Mouse (Mus musculus) left cerebral cortex, adult 9 months (tissue): Measurements from ENCODE around the gene Galnt11.
"Not testable (repeated sequence)": the region's sequence is repeated elsewhere in the genome, so short reads cannot be mapped to it uniquely, and the experiment has no call there.

Experiments
- DNase-seq, 2 experiments: peaks; one replicate each; pipeline ENCODE4 v3.0.0; 2022; ENCODE audit warnings: low spot score in 2 of 2

Galnt11 gene

DNA sequence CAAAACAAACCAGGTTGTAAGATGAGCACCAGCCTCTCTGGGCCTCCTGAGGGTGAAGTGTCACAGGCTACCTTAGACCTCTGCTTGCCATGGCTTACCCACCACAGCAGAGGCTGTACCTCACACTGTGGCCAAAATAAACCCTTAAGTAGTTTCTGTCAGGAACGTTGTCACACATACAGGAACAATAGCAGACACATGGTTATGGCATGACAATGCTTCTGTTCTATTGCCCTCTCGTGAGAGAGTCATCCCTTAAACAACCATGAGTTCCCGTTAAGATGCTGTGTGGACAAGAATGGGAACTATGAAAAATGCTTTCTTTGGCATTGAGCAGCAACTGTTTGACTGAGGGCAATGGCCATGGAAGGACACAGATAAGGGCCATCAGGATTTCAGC lies at the start of gene Galnt11:
TSS of gene Galnt11 (plus strand) at position 301 of the 400 bp plus-strand sequence.
- no peak for DNase-seq

DNA sequence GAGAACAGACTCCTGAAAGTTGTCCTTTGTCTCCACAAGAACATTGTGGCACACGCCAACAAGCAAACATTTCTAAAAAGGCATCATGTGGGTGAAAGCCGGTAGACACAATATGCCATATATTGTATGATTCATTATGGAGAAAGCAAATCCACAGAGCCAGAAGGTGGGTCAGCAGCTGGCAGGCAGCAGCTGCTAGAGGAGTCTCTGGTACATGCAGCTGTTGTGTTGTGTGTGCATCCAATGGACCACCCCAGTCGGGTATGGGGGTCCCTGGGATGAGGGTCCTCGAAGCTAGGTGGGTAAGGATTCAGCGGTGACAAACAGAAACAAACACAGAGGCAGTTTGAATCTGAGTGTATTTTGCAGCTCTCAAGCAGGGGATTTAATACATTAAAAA lies 43.8 kb upstream of the Galnt11 start:
- DNase-seq: not testable (repeated sequence)

- not testable (repeated sequence) for DNase-seq
These were observed 43.2 kb upstream of the Galnt11 start for GRCm38 (mm10) chr5:25178543-25178942.

DNA sequence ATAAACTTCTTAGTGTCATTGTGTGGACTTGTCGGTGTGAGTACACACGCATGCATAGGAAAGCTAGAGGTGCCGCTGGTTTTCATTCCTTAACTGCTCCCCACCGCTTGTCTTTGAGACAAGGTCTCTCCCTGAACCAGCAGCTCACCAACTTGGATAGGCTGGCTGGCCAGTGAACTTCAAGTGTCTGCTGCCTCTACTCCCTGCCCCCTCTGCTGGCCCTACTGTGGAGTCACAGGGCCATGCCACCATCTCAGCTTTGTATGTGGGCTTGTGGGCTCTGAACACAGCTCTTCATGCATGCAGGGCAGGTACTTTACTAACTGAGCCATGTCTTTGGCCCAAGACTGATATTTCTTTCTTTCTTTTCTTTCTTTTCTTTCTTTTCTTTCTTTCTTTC lies 42.4 kb upstream of the Galnt11 start:
- DNase-seq: no peak

- no peak for DNase-seq
These were observed 41.7 kb upstream of the Galnt11 start for GRCm38 (mm10) chr5:25179936-25180488.

- no peak for DNase-seq
These were observed 40.6 kb upstream of the Galnt11 start, which contains the start of gene Galntl5 for GRCm38 (mm10) chr5:25181004-25181531. Galntl5 (plus strand) TSS chr5:25181460.

GRCm38 (mm10) chr5:25183595-25183994 lies 38.1 kb upstream of the Galnt11 start:
- DNase-seq: no peak

- DNase-seq: no peak
These were observed 37.1 kb upstream of the Galnt11 start for GRCm38 (mm10) chr5:25184594-25184993.

DNA sequence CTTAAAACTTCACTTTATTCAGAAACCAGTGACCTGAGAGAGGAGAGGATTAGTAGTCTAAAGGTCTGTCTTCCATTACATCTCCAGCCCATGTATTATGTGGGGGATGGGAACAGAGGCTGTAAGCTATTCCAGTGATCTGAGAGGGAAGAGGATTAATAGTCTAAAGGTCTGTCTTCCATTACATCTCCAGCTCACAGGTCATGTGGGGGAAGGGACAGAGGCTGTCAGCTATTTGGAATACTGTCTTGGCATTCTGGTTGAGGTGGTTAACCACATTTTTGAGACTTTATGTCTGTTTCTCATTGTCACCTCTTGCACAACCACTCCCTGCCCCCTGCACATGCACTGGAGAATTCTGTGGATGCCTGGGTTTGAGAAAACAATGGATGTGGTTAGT lies 34.0 kb upstream of the Galnt11 start:
- no peak for DNase-seq

DNA sequence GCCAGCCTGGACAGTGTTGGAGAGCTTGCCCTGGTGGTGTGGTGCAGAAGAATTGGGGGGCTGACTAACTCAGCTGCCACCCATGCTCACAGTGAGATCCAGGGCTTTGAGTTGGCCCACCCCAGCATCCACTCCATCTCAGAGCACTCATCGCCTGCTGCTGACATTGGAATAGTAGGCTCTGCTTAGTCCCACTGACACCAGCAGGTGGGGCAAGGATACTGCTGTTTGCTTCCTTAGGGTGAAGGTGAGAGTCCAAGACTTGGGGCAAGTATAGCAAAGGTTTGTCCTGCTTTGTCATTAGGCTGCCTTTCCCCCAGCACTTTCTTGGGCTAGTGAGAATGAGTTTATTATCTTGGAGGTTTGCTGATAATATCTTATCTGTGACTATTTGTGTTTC lies 32.9 kb upstream of the Galnt11 start:
- no peak for DNase-seq

- no peak for DNase-seq
These were observed 31.2 kb upstream of the Galnt11 start for GRCm38 (mm10) chr5:25190521-25190920.

GRCm38 (mm10) chr5:25211872-25212271 lies 9.8 kb upstream of the Galnt11 start:
- peak in 1 of 2 experiments; percentile 12 for DNase-seq

- DNase-seq: not testable (repeated sequence)
These were observed 8.5 kb upstream of the Galnt11 start for GRCm38 (mm10) chr5:25213216-25213615.

DNA sequence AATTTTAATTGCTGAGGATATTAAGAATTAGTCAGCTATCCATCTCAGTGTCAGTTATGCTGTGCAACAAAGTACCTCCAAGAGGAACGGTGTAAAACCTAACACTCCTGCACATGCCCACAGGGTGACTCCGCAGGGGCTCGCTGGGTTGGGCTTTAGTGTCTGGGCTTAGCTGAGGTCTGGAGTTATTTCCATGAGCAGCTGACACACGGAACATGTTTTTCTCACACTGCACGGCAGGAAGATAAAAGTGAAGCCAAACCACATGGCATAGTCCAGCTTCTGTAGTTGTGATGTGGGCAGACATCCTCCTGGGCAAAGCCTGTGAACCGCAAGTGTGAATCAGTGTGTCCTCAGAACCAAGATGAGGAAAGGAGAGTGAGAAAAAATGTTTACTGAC lies 6.7 kb upstream of the Galnt11 start:
- DNase-seq: peak in 1 of 2 experiments; percentile 6

DNA sequence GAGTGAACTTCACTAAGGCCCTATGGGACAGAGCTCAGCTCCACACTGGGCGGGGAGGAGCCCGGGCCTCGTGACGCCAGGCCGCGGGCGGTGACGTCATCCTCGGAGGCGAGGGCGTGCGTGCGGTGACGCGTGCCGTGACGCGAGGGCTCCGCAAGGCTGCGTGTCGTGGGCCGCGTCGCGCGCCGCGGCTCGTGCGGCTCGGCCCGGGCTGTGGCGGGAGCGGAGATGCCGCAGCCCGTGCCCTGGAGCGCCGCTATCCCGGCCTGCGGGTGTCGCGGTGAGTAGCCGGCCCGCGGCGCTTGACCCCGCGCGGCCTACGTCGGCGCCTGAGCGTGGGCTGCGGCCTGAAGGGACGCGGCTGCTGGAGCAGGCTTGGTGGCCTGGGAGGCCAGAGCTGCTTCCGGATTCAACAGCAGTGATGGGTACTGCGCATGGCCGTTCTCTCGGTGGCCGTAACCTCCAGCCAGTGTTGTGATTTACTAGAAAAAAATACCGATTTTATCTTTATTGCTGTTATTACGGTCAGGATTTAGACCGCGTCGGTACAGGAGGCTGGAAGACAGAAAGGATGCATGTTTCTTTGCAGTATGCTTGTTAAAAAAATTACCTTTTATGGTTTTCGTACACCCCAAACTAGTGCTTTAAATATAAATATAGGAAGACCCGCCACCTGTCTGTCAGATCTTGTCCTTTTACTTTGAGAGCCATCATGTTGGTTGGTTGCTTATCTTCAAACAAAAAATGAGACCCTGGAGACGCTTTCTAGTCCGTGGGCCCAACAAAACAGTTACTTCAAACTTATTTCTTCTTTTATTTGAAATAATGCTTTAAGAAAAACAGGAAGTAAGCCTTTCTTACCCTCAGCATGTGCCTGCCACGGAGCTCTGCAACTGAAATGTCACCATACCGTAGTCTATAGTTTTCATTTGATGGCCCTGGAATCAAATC lies 1.3 kb downstream of the Galnt11 start, which contains the start of gene E130116L18Rik:
TSS of gene E130116L18Rik (minus strand) at position 402 of the 951 bp plus-strand sequence.
- peak; percentile 69 to 91 for DNase-seq

GRCm38 (mm10) chr5:25224377-25224776 lies 2.7 kb downstream of the Galnt11 start:
- DNase-seq: not testable (repeated sequence)

GRCm38 (mm10) chr5:25243101-25243500 lies 21.4 kb downstream of the Galnt11 start:
- no peak for DNase-seq

DNA sequence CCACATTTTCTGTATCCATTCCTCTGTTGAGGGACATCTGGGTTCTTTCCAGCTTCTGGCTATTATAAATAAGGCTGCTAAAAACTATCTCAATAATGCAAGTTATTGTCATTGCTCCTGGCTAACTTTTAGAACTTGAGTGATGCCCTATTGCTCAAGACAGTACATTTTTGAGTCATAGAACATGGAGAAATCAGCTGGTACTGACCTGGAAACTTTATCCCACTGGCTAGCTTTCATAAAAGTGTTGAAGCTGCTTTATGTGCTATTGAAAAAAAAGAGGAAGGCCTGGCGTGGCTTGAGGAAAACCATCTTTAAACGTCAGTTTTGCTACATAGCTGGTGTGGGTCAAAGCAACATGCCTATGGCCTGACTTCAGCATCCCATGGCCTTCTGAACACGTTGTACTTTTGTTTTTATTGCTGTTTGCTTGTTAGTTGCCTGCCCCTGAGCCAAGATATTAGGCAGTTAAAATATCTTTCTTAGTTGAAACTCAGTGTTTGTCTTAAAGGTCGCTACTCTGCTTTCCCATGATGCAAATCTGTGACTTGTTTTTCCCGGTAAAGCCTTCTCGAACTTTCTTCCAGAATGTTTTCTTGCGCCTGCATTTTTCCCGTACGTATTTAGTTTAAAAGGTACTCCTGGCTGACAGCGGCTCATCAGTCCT lies 24.2 kb downstream of the Galnt11 start:
- DNase-seq: no peak

- DNase-seq: no peak
These were observed 24.8 kb downstream of the Galnt11 start for GRCm38 (mm10) chr5:25246473-25246865.

- no peak for DNase-seq
These were observed 25.3 kb downstream of the Galnt11 start for GRCm38 (mm10) chr5:25247036-25247435.

- no peak for DNase-seq
These were observed 30.7 kb downstream of the Galnt11 start for GRCm38 (mm10) chr5:25252423-25252822.
